Mouse (Mus musculus): ENCODE measurements around the gene Nemf. TPM values are rescaled to one million over a fixed set of nuclear protein-coding genes. Genes with fewer than 3 reads are reported as not detected.
A peak's percentile ranks its signal among the peaks of the same experiment; 100 is the strongest.

The Nemf gene
- polyA plus RNA-seq (2014; fragmentation: Nextera tagmentation; extraction: Ambion mirVana): 77.4 and 89.8 TPM in 2 replicates

GRCm38 (mm10) chr12:69356546-69357299 is at the start of gene Nemf:
Gene Nemf, minus strand, starts transcription at chr12:69357165.
- 1% methylated on average over 38 of the region's 50 CpGs for WGBS
- peak; percentile 54 for ATAC-seq (replicated peaks; ENCODE audit: insufficient number of reproducible peaks, low FRiP score, low TSS enrichment, low read depth)
- H3K27me3 ChIP-seq (ENCODE audit: control insufficient read depth, insufficient read depth, low read length): no peaks in the 10 kb centered on the region
- H3K27ac ChIP-seq (replicated peaks; ENCODE audit: low read depth, low read length): peak within 1 kb of the TSS; percentile 65
- DNase-seq (ENCODE audit: low spot score): peak; percentile 92
- no peaks in the 10 kb centered on the region for H3K4me1 ChIP-seq (ENCODE audit: control insufficient read depth, insufficient read depth, low read length)
- H3K4me2 ChIP-seq (ENCODE audit: low read depth, low read length): peak within 1 kb of the TSS; percentile 49
- no peaks in the 10 kb centered on the region; the same call in 1 of the 2 replicates for H3K36me3 ChIP-seq (replicated peaks; ENCODE audit: control insufficient read depth, insufficient read depth, low read depth, low read length)
- peak within 1 kb of the TSS; percentile 94 for H3K9ac ChIP-seq (replicated peaks; ENCODE audit: low read length)
- no peaks in the 10 kb centered on the region for H3K9me3 ChIP-seq (replicated peaks; ENCODE audit: control insufficient read depth, low read length)
- peak within 1 kb of the TSS; percentile 87 for H3K4me3 ChIP-seq (ENCODE audit: low read depth, low read length)

- H3K27me3 ChIP-seq (ENCODE audit: control insufficient read depth, insufficient read depth, low read length): no peaks in the 10 kb centered on the region
- no peak overlapping the region for H3K4me2 ChIP-seq (ENCODE audit: low read depth, low read length)
- ATAC-seq (replicated peaks; ENCODE audit: insufficient number of reproducible peaks, low FRiP score, low TSS enrichment, low read depth): no peak
- 87% methylated on average over 13 of the region's 13 CpGs for WGBS
- H3K4me1 ChIP-seq (ENCODE audit: control insufficient read depth, insufficient read depth, low read length): no peaks in the 10 kb centered on the region
- no peak overlapping the region for H3K4me3 ChIP-seq (ENCODE audit: low read depth, low read length)
- no peak overlapping the region for H3K27ac ChIP-seq (replicated peaks; ENCODE audit: low read depth, low read length)
- H3K36me3 ChIP-seq (replicated peaks; ENCODE audit: control insufficient read depth, insufficient read depth, low read depth, low read length): no peaks in the 10 kb centered on the region
- H3K9me3 ChIP-seq (replicated peaks; ENCODE audit: control insufficient read depth, low read length): no peaks in the 10 kb centered on the region
- H3K9ac ChIP-seq (replicated peaks; ENCODE audit: low read length): no peak overlapping the region
- DNase-seq (ENCODE audit: low spot score): no peak
Observed at GRCm38 (mm10) chr12:69402594-69403167, 45.7 kb upstream of the Nemf start.

GRCm38 (mm10) chr12:69402100-69402499 is 45.1 kb upstream of the Nemf start:
- WGBS: 54% methylated on average over 9 of the region's 9 CpGs
- Histone ChIP-seq H3K4me3 (ENCODE audit: low read depth, low read length) (no peak overlapping the region), H3K27me3 (ENCODE audit: control insufficient read depth, insufficient read depth, low read length) (no peaks in the 10 kb centered on the region), H3K27ac (replicated peaks; ENCODE audit: low read depth, low read length) (no peak overlapping the region), H3K9me3 (replicated peaks; ENCODE audit: control insufficient read depth, low read length) (no peaks in the 10 kb centered on the region), H3K36me3 (replicated peaks; ENCODE audit: control insufficient read depth, insufficient read depth, low read depth, low read length) (no peaks in the 10 kb centered on the region), H3K4me1 (ENCODE audit: control insufficient read depth, insufficient read depth, low read length) (no peaks in the 10 kb centered on the region), H3K4me2 (ENCODE audit: low read depth, low read length) (no peak overlapping the region), H3K9ac (replicated peaks; ENCODE audit: low read length) (no peak overlapping the region)
- no peak for DNase-seq (ENCODE audit: low spot score)
- no peak for ATAC-seq (replicated peaks; ENCODE audit: insufficient number of reproducible peaks, low FRiP score, low TSS enrichment, low read depth)

- no peak overlapping the region for H3K4me3 ChIP-seq (ENCODE audit: low read depth, low read length)
- ATAC-seq (replicated peaks; ENCODE audit: insufficient number of reproducible peaks, low FRiP score, low TSS enrichment, low read depth) (no peak), DNase-seq (ENCODE audit: low spot score) (no peak)
- no peaks in the 10 kb centered on the region for H3K36me3 ChIP-seq (replicated peaks; ENCODE audit: control insufficient read depth, insufficient read depth, low read depth, low read length)
- 34% methylated on average over 2 of the region's 2 CpGs for WGBS
- no peak overlapping the region for H3K27ac ChIP-seq (replicated peaks; ENCODE audit: low read depth, low read length)
- no peak overlapping the region for H3K9ac ChIP-seq (replicated peaks; ENCODE audit: low read length)
- H3K4me1 ChIP-seq (ENCODE audit: control insufficient read depth, insufficient read depth, low read length): no peaks in the 10 kb centered on the region
- no peak overlapping the region for H3K4me2 ChIP-seq (ENCODE audit: low read depth, low read length)
- no peaks in the 10 kb centered on the region for H3K27me3 ChIP-seq (ENCODE audit: control insufficient read depth, insufficient read depth, low read length)
- H3K9me3 ChIP-seq (replicated peaks; ENCODE audit: control insufficient read depth, low read length): no peaks in the 10 kb centered on the region
Observed at GRCm38 (mm10) chr12:69400871-69401286, 43.9 kb upstream of the Nemf start.

- H3K36me3 ChIP-seq (replicated peaks; ENCODE audit: control insufficient read depth, insufficient read depth, low read depth, low read length): no peaks in the 10 kb centered on the region
- no peak overlapping the region for H3K9ac ChIP-seq (replicated peaks; ENCODE audit: low read length)
- no peaks in the 10 kb centered on the region for H3K27me3 ChIP-seq (ENCODE audit: control insufficient read depth, insufficient read depth, low read length)
- no peak for DNase-seq (ENCODE audit: low spot score)
- H3K4me2 ChIP-seq (ENCODE audit: low read depth, low read length): no peak overlapping the region
- H3K9me3 ChIP-seq (replicated peaks; ENCODE audit: control insufficient read depth, low read length): no peaks in the 10 kb centered on the region
- H3K4me3 ChIP-seq (ENCODE audit: low read depth, low read length): no peak overlapping the region
- no peak overlapping the region for H3K27ac ChIP-seq (replicated peaks; ENCODE audit: low read depth, low read length)
- ATAC-seq (replicated peaks; ENCODE audit: insufficient number of reproducible peaks, low FRiP score, low TSS enrichment, low read depth): no peak
- no peaks in the 10 kb centered on the region for H3K4me1 ChIP-seq (ENCODE audit: control insufficient read depth, insufficient read depth, low read length)
- 82% methylated on average over 4 of the region's 4 CpGs for WGBS
Observed at GRCm38 (mm10) chr12:69400367-69400766, 43.4 kb upstream of the Nemf start.

GRCm38 (mm10) chr12:69394456-69394855 is 37.5 kb upstream of the Nemf start:
- no peak overlapping the region for H3K9ac ChIP-seq (replicated peaks; ENCODE audit: low read length)
- no peak for DNase-seq (ENCODE audit: low spot score)
- no peaks in the 10 kb centered on the region for H3K36me3 ChIP-seq (replicated peaks; ENCODE audit: control insufficient read depth, insufficient read depth, low read depth, low read length)
- no peak for ATAC-seq (replicated peaks; ENCODE audit: insufficient number of reproducible peaks, low FRiP score, low TSS enrichment, low read depth)
- H3K9me3 ChIP-seq (replicated peaks; ENCODE audit: control insufficient read depth, low read length): no peaks in the 10 kb centered on the region
- H3K4me1 ChIP-seq (ENCODE audit: control insufficient read depth, insufficient read depth, low read length): no peaks in the 10 kb centered on the region
- no peak overlapping the region for H3K4me3 ChIP-seq (ENCODE audit: low read depth, low read length)
- no peak overlapping the region for H3K4me2 ChIP-seq (ENCODE audit: low read depth, low read length)
- WGBS: 84% methylated on average over 6 of the region's 6 CpGs
- no peak overlapping the region for H3K27ac ChIP-seq (replicated peaks; ENCODE audit: low read depth, low read length)
- H3K27me3 ChIP-seq (ENCODE audit: control insufficient read depth, insufficient read depth, low read length): no peaks in the 10 kb centered on the region

- Histone ChIP-seq H3K4me3 (ENCODE audit: low read depth, low read length) (no peak overlapping the region), H3K9me3 (replicated peaks; ENCODE audit: control insufficient read depth, low read length) (no peaks in the 10 kb centered on the region), H3K27ac (replicated peaks; ENCODE audit: low read depth, low read length) (no peak overlapping the region), H3K4me2 (ENCODE audit: low read depth, low read length) (no peak overlapping the region), H3K4me1 (ENCODE audit: control insufficient read depth, insufficient read depth, low read length) (no peaks in the 10 kb centered on the region), H3K27me3 (ENCODE audit: control insufficient read depth, insufficient read depth, low read length) (no peaks in the 10 kb centered on the region), H3K36me3 (replicated peaks; ENCODE audit: control insufficient read depth, insufficient read depth, low read depth, low read length) (no peaks in the 10 kb centered on the region), H3K9ac (replicated peaks; ENCODE audit: low read length) (no peak overlapping the region)
- ATAC-seq (replicated peaks; ENCODE audit: insufficient number of reproducible peaks, low FRiP score, low TSS enrichment, low read depth) (no peak), DNase-seq (ENCODE audit: low spot score) (no peak)
- 75% methylated on average over 10 of the region's 10 CpGs for WGBS
Observed at GRCm38 (mm10) chr12:69393076-69393475, 36.1 kb upstream of the Nemf start.

- DNase-seq (ENCODE audit: low spot score): no peak
- WGBS: 76% methylated on average over 7 of the region's 7 CpGs
- H3K27ac ChIP-seq (replicated peaks; ENCODE audit: low read depth, low read length): no peak overlapping the region
- no peak for ATAC-seq (replicated peaks; ENCODE audit: insufficient number of reproducible peaks, low FRiP score, low TSS enrichment, low read depth)
- no peaks in the 10 kb centered on the region for H3K36me3 ChIP-seq (replicated peaks; ENCODE audit: control insufficient read depth, insufficient read depth, low read depth, low read length)
- H3K4me2 ChIP-seq (ENCODE audit: low read depth, low read length): no peak overlapping the region
- H3K9ac ChIP-seq (replicated peaks; ENCODE audit: low read length): no peak overlapping the region
- no peaks in the 10 kb centered on the region for H3K27me3 ChIP-seq (ENCODE audit: control insufficient read depth, insufficient read depth, low read length)
- no peaks in the 10 kb centered on the region for H3K9me3 ChIP-seq (replicated peaks; ENCODE audit: control insufficient read depth, low read length)
- H3K4me1 ChIP-seq (ENCODE audit: control insufficient read depth, insufficient read depth, low read length): no peaks in the 10 kb centered on the region
- H3K4me3 ChIP-seq (ENCODE audit: low read depth, low read length): no peak overlapping the region
Observed at GRCm38 (mm10) chr12:69390000-69390698, 33.2 kb upstream of the Nemf start.
